ENCODE assay signal across 16 mouse cellular contexts in the genomic region with DNA sequence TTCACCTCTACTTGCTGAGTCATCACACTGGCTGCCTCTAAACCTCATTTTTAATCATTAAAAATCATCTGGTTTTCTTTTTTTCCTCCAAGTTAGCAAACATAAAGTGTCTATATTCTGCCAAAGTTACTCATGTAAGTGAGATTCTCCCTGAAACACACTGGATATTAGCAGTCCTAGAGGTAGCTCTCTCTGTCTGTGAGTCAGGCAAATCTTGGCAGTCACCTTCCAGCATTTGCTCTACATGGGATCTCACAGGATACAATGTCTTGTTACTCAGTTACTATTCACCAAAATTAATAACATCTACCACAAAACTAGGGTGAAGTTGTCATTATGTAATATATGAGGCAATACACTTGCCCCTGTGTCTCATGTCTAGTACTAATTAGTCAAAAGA. TPM values are rescaled to one million over a fixed set of nuclear protein-coding genes. Genes with fewer than 3 reads are reported as not detected.
"Had no signal": no experiment of that assay in that cellular context is flagged by ENCODE, and none has a peak within 500 bp of the region (broad histone marks: within the 10 kb centered on the region; RNA-seq: fewer than 3 reads in every experiment).

No protein-coding gene starts in this region.

- H3K4me1 ChIP-seq: limb, embryonic 12.5 days; liver, embryonic 13.5 days; lung, embryonic 15.5 days; midbrain, embryonic 12.5 days; neural tube, embryonic 13.5 days; stomach, embryonic 15.5 days had no signal

- ATAC-seq: liver, postnatal 0 days; midbrain, embryonic 16.5 days had no signal

- H3K4me2 ChIP-seq: limb, embryonic 12.5 days; liver, embryonic 13.5 days; lung, embryonic 15.5 days; midbrain, embryonic 12.5 days; neural tube, embryonic 13.5 days; stomach, embryonic 15.5 days had no signal

- H3K27me3 ChIP-seq: limb, embryonic 12.5 days; liver, embryonic 13.5 days; lung, embryonic 15.5 days; midbrain, embryonic 12.5 days; neural tube, embryonic 13.5 days; stomach, embryonic 15.5 days had no signal

- H3K27ac ChIP-seq: limb, embryonic 12.5 days; liver, embryonic 13.5 days; lung, embryonic 15.5 days; midbrain, embryonic 12.5 days; neural tube, embryonic 13.5 days; stomach, embryonic 15.5 days had no signal

- DNase-seq: kidney, postnatal 36 days; layer of hippocampus, adult 9-11 months; layer of hippocampus, postnatal 36 days; liver; liver, embryonic 13.5 days; liver, postnatal 0 days; lung, postnatal 14 days; right cerebral cortex, postnatal 14 days; thymus, postnatal 4 days had no signal

- H3K9me3 ChIP-seq: limb, embryonic 12.5 days; liver, embryonic 13.5 days; lung, embryonic 15.5 days; midbrain, embryonic 12.5 days; neural tube, embryonic 13.5 days; stomach, embryonic 15.5 days had no signal

- H3K9ac ChIP-seq: limb, embryonic 12.5 days; liver, embryonic 13.5 days; liver, postnatal 0 days; lung, embryonic 15.5 days; midbrain, embryonic 12.5 days; neural tube, embryonic 13.5 days; stomach, embryonic 15.5 days had no signal

- H3K36me3 ChIP-seq: limb, embryonic 12.5 days; liver, embryonic 13.5 days; lung, embryonic 15.5 days; midbrain, embryonic 12.5 days; neural tube, embryonic 13.5 days; stomach, embryonic 15.5 days had no signal

- H3K4me3 ChIP-seq: limb, embryonic 12.5 days; liver, embryonic 13.5 days; lung, embryonic 15.5 days; midbrain, embryonic 12.5 days; neural tube, embryonic 13.5 days; stomach, embryonic 15.5 days had no signal

RNA-seq across cellular contexts. Expression of a gene that starts 3.2 kb away (rescaled TPM):
- polyA plus RNA-seq: limb, embryonic 12.5 days; liver, embryonic 13.5 days; liver, postnatal 0 days; midbrain, embryonic 12.5 days; neural tube, embryonic 13.5 days; spleen, adult 2 months; stomach, embryonic 15.5 days had no signal
